Mouse (Mus musculus): Measurements from ENCODE around the gene Adcy1.

DNA sequence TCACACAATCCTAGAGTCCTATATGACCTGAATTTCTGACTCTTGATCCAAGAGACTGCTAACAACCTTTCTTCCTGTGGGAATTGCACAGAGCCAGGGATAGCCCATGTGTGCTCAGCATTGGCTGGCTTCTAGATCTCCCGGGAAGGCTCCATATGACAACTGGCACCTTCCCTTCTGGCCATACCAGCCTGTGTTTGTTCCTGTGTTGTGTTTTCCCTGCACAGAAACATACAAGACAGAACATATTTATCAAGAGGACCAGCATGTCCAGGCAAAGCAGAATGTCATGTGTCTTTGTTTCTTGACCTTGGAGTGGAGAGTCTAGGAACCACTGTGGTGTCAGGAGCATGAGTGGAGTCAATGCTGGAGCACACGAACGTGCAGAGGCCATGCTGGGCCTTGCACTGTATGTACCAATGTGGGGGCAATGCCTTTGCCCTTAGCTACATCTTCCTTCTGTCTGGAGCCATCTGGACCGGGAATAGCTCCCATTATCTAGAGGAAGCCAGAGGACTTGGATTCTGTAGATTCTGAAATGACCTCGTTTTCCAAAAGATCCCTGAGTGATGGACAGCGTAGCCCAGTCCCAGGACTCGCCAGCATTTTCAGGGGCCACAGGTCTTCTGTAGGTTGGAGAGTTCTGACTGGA lies 69.6 kb downstream of the Adcy1 start:
- TF ChIP-seq CTCF (conservative IDR thresholded peaks at IDR 0.05; ENCODE audit: low read length) (no peak), POU5F1 (IDR thresholded peaks at IDR 0.05; ENCODE audit: borderline replicate concordance, low read length) (no peak)

All from E14TG2a.4 (cell line).